Mouse (Mus musculus) kidney, postnatal 10 days (tissue): ENCODE results near the gene Lsp1.

Experiments used
- DNase-seq: peaks from one replicate; pipeline ENCODE4 v3.0.0; 2021; ENCODE audit warnings: mixed read lengths

The Lsp1 gene

DNA sequence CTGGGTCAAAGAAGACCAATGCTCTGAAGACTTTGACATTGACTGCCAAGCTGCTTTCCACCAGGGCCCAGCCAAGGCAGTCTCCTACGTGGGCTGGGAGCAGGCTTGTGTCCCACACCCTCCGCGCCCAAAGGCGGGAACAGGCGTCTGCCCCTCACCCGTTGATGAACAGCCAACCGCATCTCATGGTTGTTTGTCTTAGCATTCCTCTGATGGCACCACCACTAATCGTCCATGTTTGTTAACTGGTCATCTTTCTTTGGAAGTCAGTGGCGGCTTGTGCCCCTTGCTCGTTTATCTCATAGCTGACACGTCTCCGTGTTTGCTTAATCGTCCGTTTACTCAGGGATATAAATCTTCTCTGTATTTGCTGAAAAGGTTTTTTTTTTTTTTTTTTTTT lies 48.9 kb downstream of the Lsp1 start:
- DNase-seq = no peak

GRCm38 (mm10) chr7:142510021-142510777 lies 49.6 kb downstream of the Lsp1 start:
- peak; percentile 45 for DNase-seq

GRCm38 (mm10) chr7:142514048-142514447 lies 53.4 kb downstream of the Lsp1 start:
- DNase-seq = no peak

- peak; percentile 57 for DNase-seq
These were observed 55.8 kb downstream of the Lsp1 start for GRCm38 (mm10) chr7:142516221-142516978.

GRCm38 (mm10) chr7:142517531-142517930 lies 56.9 kb downstream of the Lsp1 start:
- DNase-seq = no peak

GRCm38 (mm10) chr7:142520331-142520730 lies 59.7 kb downstream of the Lsp1 start:
- no peak for DNase-seq

- DNase-seq = peak; percentile 69
These were observed 61.7 kb downstream of the Lsp1 start for GRCm38 (mm10) chr7:142522352-142522751.

GRCm38 (mm10) chr7:142523200-142523990 lies 62.8 kb downstream of the Lsp1 start:
- no peak for DNase-seq

- DNase-seq = no peak
These were observed 65.0 kb downstream of the Lsp1 start for GRCm38 (mm10) chr7:142525342-142526178.

GRCm38 (mm10) chr7:142529350-142529749 lies 68.7 kb downstream of the Lsp1 start:
- no peak for DNase-seq

- no peak for DNase-seq
These were observed 71.4 kb downstream of the Lsp1 start for GRCm38 (mm10) chr7:142531973-142532521.

- DNase-seq = no peak
These were observed 72.1 kb downstream of the Lsp1 start, which contains the start of gene Mrpl23 for GRCm38 (mm10) chr7:142532671-142533058. Mrpl23 (plus strand) TSS chr7:142532686.

- peak; percentile 92 for DNase-seq
These were observed 72.6 kb downstream of the Lsp1 start for GRCm38 (mm10) chr7:142533059-142533855.

GRCm38 (mm10) chr7:142535116-142535515 lies 74.5 kb downstream of the Lsp1 start:
- DNase-seq = no peak

GRCm38 (mm10) chr7:142535832-142536231 lies 75.2 kb downstream of the Lsp1 start:
- no peak for DNase-seq

- no peak for DNase-seq
These were observed 76.6 kb downstream of the Lsp1 start for GRCm38 (mm10) chr7:142537181-142537580.

- peak; percentile 86 for DNase-seq
These were observed 77.3 kb downstream of the Lsp1 start for GRCm38 (mm10) chr7:142537879-142538278.

- no peak for DNase-seq
These were observed 77.7 kb downstream of the Lsp1 start for GRCm38 (mm10) chr7:142538291-142538690.

DNA sequence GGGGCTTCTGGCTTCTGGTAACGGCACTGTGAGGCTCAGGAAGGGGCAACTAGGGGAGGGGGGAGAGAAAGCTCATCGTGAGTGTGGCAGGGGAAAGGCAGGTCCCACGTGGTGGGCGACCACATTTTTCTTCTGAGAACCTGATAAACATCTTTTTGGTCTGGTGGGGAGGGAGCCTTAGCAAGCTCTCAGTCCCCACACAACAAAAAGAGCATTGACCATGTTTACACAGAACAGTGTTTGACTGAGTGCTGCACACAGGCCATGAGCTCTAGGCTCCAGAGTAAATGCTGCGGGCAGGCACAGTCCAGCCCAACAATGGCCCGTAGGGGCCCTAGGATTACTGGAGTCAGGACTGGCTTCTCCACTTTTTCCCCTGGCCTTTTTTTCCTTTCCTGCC lies 78.2 kb downstream of the Lsp1 start:
- no peak for DNase-seq

- no peak for DNase-seq
These were observed 79.2 kb downstream of the Lsp1 start for GRCm38 (mm10) chr7:142539828-142540227.

- peak; percentile 41 for DNase-seq
These were observed 82.2 kb downstream of the Lsp1 start for GRCm38 (mm10) chr7:142542771-142543303.
